Mouse (Mus musculus): ENCODE data around the gene Ganc. TPM values are rescaled to one million over a fixed set of nuclear protein-coding genes. Genes with fewer than 3 reads are reported as not detected.

Ganc gene
- polyA plus RNA-seq (2015; fragmentation: Nextera tagmentation; extraction: Ambion mirVana): 6.1 and 7.2 TPM in 2 replicates

GRCm38 (mm10) chr2:120403653-120403985, at the start of gene Ganc:
Gene Ganc, plus strand, starts transcription at chr2:120403896.
- H3K4me1 ChIP-seq (ENCODE audit: control insufficient read depth, low read depth, low read length): peaks cover 10% of the 10 kb centered on the region
- no peaks in the 10 kb centered on the region for H3K9me3 ChIP-seq (replicated peaks; ENCODE audit: control insufficient read depth, low read length)
- H3K27me3 ChIP-seq (ENCODE audit: control insufficient read depth, insufficient read depth, low read depth, low read length): no peaks in the 10 kb centered on the region
- peak; percentile 33 for ATAC-seq (ENCODE audit: low read depth)
- no peaks in the 10 kb centered on the region for H3K36me3 ChIP-seq (ENCODE audit: control insufficient read depth, insufficient read depth)
- H3K27ac ChIP-seq (ENCODE audit: low read length): peak within 1 kb of the TSS; percentile 97
- peak within 1 kb of the TSS; percentile 73 for H3K4me3 ChIP-seq (ENCODE audit: low read depth, low read length)
- peak within 1 kb of the TSS; percentile 67 for H3K4me2 ChIP-seq (ENCODE audit: low read depth, low read length)
- 0% methylated on average over 17 of the region's 17 CpGs for WGBS (ENCODE audit: insufficient replicate concordance)
- peak within 1 kb of the TSS; percentile 77 for H3K9ac ChIP-seq (ENCODE audit: low read depth, low read length)

GRCm38 (mm10) chr2:120360425-120360824, 43.3 kb upstream of the Ganc start:
- ATAC-seq (ENCODE audit: low read depth): peak; percentile 75
- Histone ChIP-seq H3K9me3 (replicated peaks; ENCODE audit: control insufficient read depth, low read length) (no peaks in the 10 kb centered on the region), H3K36me3 (ENCODE audit: control insufficient read depth, insufficient read depth) (peaks cover 21% of the 10 kb centered on the region), H3K4me2 (ENCODE audit: low read depth, low read length) (no peak overlapping the region), H3K27me3 (ENCODE audit: control insufficient read depth, insufficient read depth, low read depth, low read length) (no peaks in the 10 kb centered on the region), H3K27ac (ENCODE audit: low read length) (no peak overlapping the region), H3K4me1 (ENCODE audit: control insufficient read depth, low read depth, low read length) (no peaks in the 10 kb centered on the region; the same call in 1 of the 2 replicates), H3K9ac (ENCODE audit: low read depth, low read length) (no peak overlapping the region), H3K4me3 (ENCODE audit: low read depth, low read length) (no peak overlapping the region)
- WGBS (ENCODE audit: insufficient replicate concordance): 70% methylated on average over 1 of the region's 1 CpGs

GRCm38 (mm10) chr2:120366501-120366900, 37.2 kb upstream of the Ganc start:
- Histone ChIP-seq H3K4me2 (ENCODE audit: low read depth, low read length) (no peak overlapping the region), H3K27ac (ENCODE audit: low read length) (no peak overlapping the region), H3K4me3 (ENCODE audit: low read depth, low read length) (no peak overlapping the region), H3K9me3 (replicated peaks; ENCODE audit: control insufficient read depth, low read length) (no peaks in the 10 kb centered on the region), H3K27me3 (ENCODE audit: control insufficient read depth, insufficient read depth, low read depth, low read length) (no peaks in the 10 kb centered on the region), H3K9ac (ENCODE audit: low read depth, low read length) (no peak overlapping the region), H3K36me3 (ENCODE audit: control insufficient read depth, insufficient read depth) (peaks cover 18% of the 10 kb centered on the region), H3K4me1 (ENCODE audit: control insufficient read depth, low read depth, low read length) (no peaks in the 10 kb centered on the region)
- no peak for ATAC-seq (ENCODE audit: low read depth)
- 86% methylated on average over 3 of the region's 3 CpGs for WGBS (ENCODE audit: insufficient replicate concordance)

- H3K9ac ChIP-seq (ENCODE audit: low read depth, low read length): no peak overlapping the region
- no peak overlapping the region for H3K4me3 ChIP-seq (ENCODE audit: low read depth, low read length)
- peaks cover 15% of the 10 kb centered on the region for H3K36me3 ChIP-seq (ENCODE audit: control insufficient read depth, insufficient read depth)
- H3K4me2 ChIP-seq (ENCODE audit: low read depth, low read length): no peak overlapping the region
- WGBS (ENCODE audit: insufficient replicate concordance): 82% methylated on average over 4 of the region's 4 CpGs
- H3K27ac ChIP-seq (ENCODE audit: low read length): no peak overlapping the region
- H3K9me3 ChIP-seq (replicated peaks; ENCODE audit: control insufficient read depth, low read length): no peaks in the 10 kb centered on the region
- no peak for ATAC-seq (ENCODE audit: low read depth)
- no peaks in the 10 kb centered on the region for H3K4me1 ChIP-seq (ENCODE audit: control insufficient read depth, low read depth, low read length)
- no peaks in the 10 kb centered on the region for H3K27me3 ChIP-seq (ENCODE audit: control insufficient read depth, insufficient read depth, low read depth, low read length)
Observed at GRCm38 (mm10) chr2:120367416-120368207, 36.1 kb upstream of the Ganc start.

- Histone ChIP-seq H3K27me3 (ENCODE audit: control insufficient read depth, insufficient read depth, low read depth, low read length) (no peaks in the 10 kb centered on the region), H3K27ac (ENCODE audit: low read length) (no peak overlapping the region), H3K9me3 (replicated peaks; ENCODE audit: control insufficient read depth, low read length) (no peaks in the 10 kb centered on the region), H3K4me3 (ENCODE audit: low read depth, low read length) (no peak overlapping the region), H3K36me3 (ENCODE audit: control insufficient read depth, insufficient read depth) (peaks cover 6% of the 10 kb centered on the region), H3K9ac (ENCODE audit: low read depth, low read length) (no peak overlapping the region), H3K4me1 (ENCODE audit: control insufficient read depth, low read depth, low read length) (no peaks in the 10 kb centered on the region), H3K4me2 (ENCODE audit: low read depth, low read length) (no peak overlapping the region)
- WGBS (ENCODE audit: insufficient replicate concordance): 83% methylated on average over 4 of the region's 4 CpGs
- no peak for ATAC-seq (ENCODE audit: low read depth)
Observed at GRCm38 (mm10) chr2:120373858-120374257, 29.8 kb upstream of the Ganc start.

GRCm38 (mm10) chr2:120386264-120386663, 17.4 kb upstream of the Ganc start:
- Histone ChIP-seq H3K27me3 (ENCODE audit: control insufficient read depth, insufficient read depth, low read depth, low read length) (no peaks in the 10 kb centered on the region), H3K36me3 (ENCODE audit: control insufficient read depth, insufficient read depth) (peaks cover 13% of the 10 kb centered on the region), H3K4me1 (ENCODE audit: control insufficient read depth, low read depth, low read length) (no peaks in the 10 kb centered on the region), H3K9ac (ENCODE audit: low read depth, low read length) (no peak overlapping the region), H3K4me3 (ENCODE audit: low read depth, low read length) (no peak overlapping the region), H3K4me2 (ENCODE audit: low read depth, low read length) (no peak overlapping the region), H3K9me3 (replicated peaks; ENCODE audit: control insufficient read depth, low read length) (no peaks in the 10 kb centered on the region), H3K27ac (ENCODE audit: low read length) (no peak overlapping the region)
- ATAC-seq (ENCODE audit: low read depth): no peak
- WGBS (ENCODE audit: insufficient replicate concordance): 84% methylated on average over 1 of the region's 1 CpGs

- no peaks in the 10 kb centered on the region for H3K9me3 ChIP-seq (replicated peaks; ENCODE audit: control insufficient read depth, low read length)
- WGBS (ENCODE audit: insufficient replicate concordance): 89% methylated on average over 1 of the region's 1 CpGs
- H3K36me3 ChIP-seq (ENCODE audit: control insufficient read depth, insufficient read depth): peaks cover 13% of the 10 kb centered on the region
Observed at GRCm38 (mm10) chr2:120387291-120387690, 16.4 kb upstream of the Ganc start.

GRCm38 (mm10) chr2:120389376-120389775, 14.3 kb upstream of the Ganc start:
- Histone ChIP-seq H3K4me3 (ENCODE audit: low read depth, low read length) (no peak overlapping the region), H3K36me3 (ENCODE audit: control insufficient read depth, insufficient read depth) (peaks cover 23% of the 10 kb centered on the region), H3K4me1 (ENCODE audit: control insufficient read depth, low read depth, low read length) (no peaks in the 10 kb centered on the region), H3K4me2 (ENCODE audit: low read depth, low read length) (no peak overlapping the region), H3K9ac (ENCODE audit: low read depth, low read length) (no peak overlapping the region), H3K9me3 (replicated peaks; ENCODE audit: control insufficient read depth, low read length) (no peaks in the 10 kb centered on the region), H3K27ac (ENCODE audit: low read length) (no peak overlapping the region), H3K27me3 (ENCODE audit: control insufficient read depth, insufficient read depth, low read depth, low read length) (no peaks in the 10 kb centered on the region)
- no peak for ATAC-seq (ENCODE audit: low read depth)
- WGBS (ENCODE audit: insufficient replicate concordance): 72% methylated on average over 3 of the region's 3 CpGs

More at GRCm38 (mm10) chr2:120387291-120387690, 16.4 kb upstream of the Ganc start:
- ATAC-seq (ENCODE audit: low read depth): no peak
- H3K9ac ChIP-seq (ENCODE audit: low read depth, low read length): no peak overlapping the region
- no peaks in the 10 kb centered on the region for H3K4me1 ChIP-seq (ENCODE audit: control insufficient read depth, low read depth, low read length)
- no peak overlapping the region for H3K4me2 ChIP-seq (ENCODE audit: low read depth, low read length)
- no peaks in the 10 kb centered on the region for H3K27me3 ChIP-seq (ENCODE audit: control insufficient read depth, insufficient read depth, low read depth, low read length)
- no peak overlapping the region for H3K27ac ChIP-seq (ENCODE audit: low read length)
- no peak overlapping the region for H3K4me3 ChIP-seq (ENCODE audit: low read depth, low read length)

- Histone ChIP-seq H3K27me3 (ENCODE audit: control insufficient read depth, insufficient read depth, low read depth, low read length) (no peaks in the 10 kb centered on the region), H3K4me1 (ENCODE audit: control insufficient read depth, low read depth, low read length) (no peaks in the 10 kb centered on the region), H3K36me3 (ENCODE audit: control insufficient read depth, insufficient read depth) (peaks cover 27% of the 10 kb centered on the region), H3K4me3 (ENCODE audit: low read depth, low read length) (no peak overlapping the region), H3K9ac (ENCODE audit: low read depth, low read length) (no peak overlapping the region), H3K9me3 (replicated peaks; ENCODE audit: control insufficient read depth, low read length) (no peaks in the 10 kb centered on the region), H3K4me2 (ENCODE audit: low read depth, low read length) (no peak overlapping the region), H3K27ac (ENCODE audit: low read length) (no peak overlapping the region)
- ATAC-seq (ENCODE audit: low read depth): no peak
- 88% methylated on average over 1 of the region's 1 CpGs for WGBS (ENCODE audit: insufficient replicate concordance)
Observed at GRCm38 (mm10) chr2:120390934-120391333, 12.8 kb upstream of the Ganc start.
